Mouse (Mus musculus) frontal cortex, postnatal 36 days (tissue): ENCODE measurements around the gene Gm44503.

ENCODE experiments used
- DNase-seq, 2 experiments: peaks; one replicate each; pipeline ENCODE4 v3.0.0; 2022; ENCODE audit warnings: low spot score in 2 of 2

Gene Gm44503

DNA sequence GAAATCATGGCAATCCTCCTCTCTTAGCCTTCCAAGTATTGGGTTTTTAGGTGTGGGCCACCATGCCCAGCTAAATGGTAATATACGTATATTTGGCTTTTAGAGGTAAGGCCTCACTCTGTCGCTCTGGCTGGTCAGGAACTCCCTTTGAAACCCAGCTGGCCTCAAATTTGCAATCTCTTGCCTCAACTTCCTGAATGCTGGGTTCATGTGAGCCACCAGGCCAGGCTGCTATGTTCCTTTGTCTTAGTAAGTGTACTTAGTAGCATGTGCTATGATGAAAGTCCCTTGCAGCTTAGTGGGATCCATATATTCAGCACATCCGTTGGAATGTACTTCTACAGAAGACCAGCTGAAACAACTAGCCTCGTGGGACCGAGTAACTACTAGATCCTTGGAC is 16.1 kb downstream of the Gm44503 start:
- DNase-seq, result no peak

DNA sequence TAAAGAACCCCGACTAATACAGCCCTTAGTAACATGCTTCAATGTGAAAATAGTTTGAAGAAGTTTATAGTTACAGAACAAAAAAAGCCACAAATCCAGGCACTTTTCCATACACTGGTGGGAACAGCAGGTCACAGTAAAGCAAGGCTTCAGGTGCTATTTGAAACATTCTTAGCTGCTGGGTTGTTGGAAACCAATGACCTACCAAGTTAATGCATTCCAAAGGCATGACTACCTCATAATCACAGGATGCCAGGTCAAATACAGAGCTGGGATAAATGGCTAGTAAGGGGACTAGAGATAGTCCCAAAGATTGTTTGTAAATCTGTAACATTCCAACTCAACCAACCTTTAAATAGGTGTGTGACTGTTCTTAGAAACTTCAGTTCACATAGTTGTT is 16.6 kb downstream of the Gm44503 start:
- no peak for DNase-seq

GRCm38 (mm10) chr9:72983066-72983465 is 24.4 kb downstream of the Gm44503 start:
- DNase-seq, result no peak

DNA sequence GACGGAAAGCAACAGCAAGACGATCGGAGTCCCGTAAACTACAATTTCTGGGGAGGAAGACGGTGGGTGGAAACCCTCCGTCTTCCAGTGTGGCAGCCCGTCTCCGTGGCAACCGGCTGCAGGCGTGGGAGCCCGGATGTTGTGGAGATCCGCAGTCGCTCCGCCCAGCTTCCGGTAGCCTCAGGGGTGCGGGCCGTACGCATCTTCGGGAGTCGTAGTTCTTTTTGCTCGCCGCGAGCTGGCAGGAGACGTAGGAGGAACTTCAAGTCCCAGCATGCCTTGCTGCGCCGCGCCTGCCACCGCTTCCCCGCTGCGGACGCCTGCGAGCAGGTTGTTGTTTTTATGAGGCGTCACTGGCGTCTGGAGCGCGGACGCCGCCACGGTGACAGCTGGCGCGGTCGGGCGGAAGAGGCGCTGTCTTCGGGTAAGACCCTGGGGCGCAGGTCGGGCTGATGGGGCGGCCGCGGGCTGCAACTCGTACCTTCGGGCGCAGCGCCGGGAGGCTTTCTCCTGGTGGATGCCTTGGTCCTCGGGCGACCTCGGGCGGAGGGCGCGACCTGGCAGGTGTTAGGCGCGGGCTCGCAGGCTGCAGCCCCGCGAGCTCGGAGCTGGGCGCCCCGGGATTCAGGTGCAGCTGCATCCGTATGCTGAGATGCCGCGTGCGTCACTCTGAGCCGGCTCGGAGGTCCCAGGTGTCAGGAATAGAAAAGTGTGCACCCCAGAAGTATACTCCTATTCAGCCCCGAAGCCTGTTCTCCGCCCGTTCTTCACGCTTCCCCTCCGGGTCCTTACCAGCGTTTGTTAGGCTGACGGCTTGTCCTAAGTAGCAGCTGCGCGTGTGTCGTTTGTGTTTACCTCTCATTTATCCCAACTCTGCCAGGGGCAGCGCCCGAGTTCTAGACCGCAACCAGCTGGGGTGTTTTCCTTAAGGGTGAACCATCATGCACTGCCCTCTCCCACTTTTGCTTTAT is 26.9 kb downstream of the Gm44503 start, which contains the start of the genes Ccpg1os and Ccpg1:
Gene Ccpg1os (minus strand): TSS at position 133 of the 971 bp plus-strand sequence.
Gene Ccpg1 (plus strand): TSS at position 180 of the 971 bp plus-strand sequence.
- peak; percentile 96 to 99 for DNase-seq

GRCm38 (mm10) chr9:72987703-72988102 is 29.1 kb downstream of the Gm44503 start:
- no peak for DNase-seq

DNA sequence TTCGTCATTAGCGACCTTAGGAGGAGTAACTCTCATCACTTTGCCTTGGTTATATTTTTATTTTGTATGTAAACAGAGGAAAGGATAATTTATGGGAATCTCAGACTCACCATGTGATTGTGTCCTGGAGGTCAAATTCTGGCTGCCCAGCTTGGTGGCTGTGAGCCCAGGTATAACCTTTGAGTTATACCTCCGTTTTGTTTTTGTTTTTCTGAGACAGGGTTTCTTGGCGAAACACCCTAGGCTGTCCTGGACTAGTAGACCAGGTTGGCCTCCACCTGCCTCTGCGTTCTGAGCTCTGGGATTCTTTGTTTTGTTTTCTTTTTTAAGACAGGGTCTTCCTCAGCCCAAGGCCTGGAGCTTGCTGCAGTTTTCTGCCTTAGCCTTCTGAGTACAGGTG is 30.1 kb downstream of the Gm44503 start:
- no peak for DNase-seq

GRCm38 (mm10) chr9:72991420-72991819 is 32.8 kb downstream of the Gm44503 start:
- DNase-seq, result no peak

DNA sequence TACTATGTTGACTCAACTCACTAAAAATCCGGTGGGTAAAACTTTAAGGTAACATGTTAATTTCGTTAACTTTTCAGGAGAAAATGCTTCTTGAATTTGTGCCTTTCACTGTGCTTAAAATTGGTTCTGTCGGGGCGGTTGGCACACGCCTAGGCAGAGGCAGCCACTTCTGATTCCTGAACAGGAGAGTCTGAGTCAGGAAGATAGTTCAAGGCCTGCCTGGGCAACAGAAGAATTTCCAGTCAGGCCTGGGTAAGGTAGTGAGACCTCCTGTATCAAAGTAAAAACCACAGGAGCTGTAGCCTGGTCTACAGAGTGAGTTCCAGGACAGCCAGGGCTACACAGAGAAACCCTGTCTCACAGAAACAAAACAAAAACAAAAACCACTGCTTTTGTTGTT is 33.9 kb downstream of the Gm44503 start:
- DNase-seq, result no peak

- DNase-seq, result no peak
Observed at GRCm38 (mm10) chr9:72996167-72996566, 37.5 kb downstream of the Gm44503 start.

- DNase-seq, result no peak
Observed at GRCm38 (mm10) chr9:72996806-72997205, 38.2 kb downstream of the Gm44503 start.

GRCm38 (mm10) chr9:73000487-73000886 is 41.8 kb downstream of the Gm44503 start:
- no peak for DNase-seq

- DNase-seq, result no peak
Observed at GRCm38 (mm10) chr9:73001314-73002011, 42.8 kb downstream of the Gm44503 start.

GRCm38 (mm10) chr9:73002177-73002576 is 43.5 kb downstream of the Gm44503 start:
- DNase-seq, result no peak

GRCm38 (mm10) chr9:73004076-73004475 is 45.4 kb downstream of the Gm44503 start:
- no peak for DNase-seq

DNA sequence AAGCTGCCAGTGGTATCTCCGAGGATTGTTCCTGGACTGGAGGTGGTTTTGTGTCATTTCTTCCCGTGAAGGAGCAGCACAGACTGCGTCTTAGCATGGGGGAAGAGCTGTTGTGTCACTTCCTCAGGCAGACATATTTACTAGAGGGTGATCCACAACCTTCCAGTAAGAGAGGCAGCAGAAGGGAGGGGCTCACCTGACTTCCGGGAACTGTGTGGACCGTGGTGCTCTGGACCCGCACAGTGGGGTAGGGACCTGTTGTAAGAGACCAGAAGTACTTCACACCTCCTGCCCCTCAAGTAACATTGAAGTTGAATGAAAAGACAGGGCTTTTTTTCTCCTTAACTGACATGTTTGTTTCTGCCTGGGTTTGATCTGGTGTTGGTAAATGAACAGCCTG is 46.5 kb downstream of the Gm44503 start:
- DNase-seq, result no peak

GRCm38 (mm10) chr9:73006175-73006574 is 47.5 kb downstream of the Gm44503 start:
- no peak for DNase-seq

DNA sequence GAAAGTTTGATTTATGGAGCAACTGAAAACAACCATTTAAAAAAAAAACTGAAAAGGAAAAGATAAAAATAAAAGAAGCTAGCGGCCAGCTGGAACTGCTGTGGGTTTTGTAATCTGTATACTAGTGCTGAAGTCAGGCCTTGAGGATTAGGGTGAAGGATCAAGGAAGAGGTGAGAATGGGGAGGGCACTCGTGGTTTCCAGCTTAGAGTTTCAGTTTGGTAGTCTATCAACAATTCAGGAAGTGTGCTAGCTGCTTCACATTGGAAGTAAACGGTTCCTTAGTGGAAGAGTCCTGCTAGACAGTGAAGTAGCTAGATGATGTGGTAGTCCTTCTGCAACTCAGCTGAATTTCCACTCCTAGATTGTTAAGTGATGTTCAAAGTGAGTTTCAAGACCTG is 49.7 kb downstream of the Gm44503 start:
- DNase-seq, result no peak

GRCm38 (mm10) chr9:73012629-73013028 is 54.0 kb downstream of the Gm44503 start:
- no peak for DNase-seq

- DNase-seq, result peak in 1 of 2 experiments; percentile 28
Observed at GRCm38 (mm10) chr9:73014724-73015123, 56.1 kb downstream of the Gm44503 start.

GRCm38 (mm10) chr9:73019841-73020240 is 61.2 kb downstream of the Gm44503 start:
- no peak for DNase-seq

GRCm38 (mm10) chr9:73020566-73021097 is 62.0 kb downstream of the Gm44503 start:
- DNase-seq, result no peak
